Mouse (Mus musculus) thymus, postnatal 10 days (tissue): ENCODE results near the gene Bcat2.

Source experiments
- DNase-seq, 2 experiments: peaks; one replicate each; pipeline ENCODE4 v3.0.0; 2021; ENCODE audit warnings: low spot score in 2 of 2

Gene Bcat2

GRCm38 (mm10) chr7:45587631-45588592, 18.0 kb downstream of the Bcat2 start:
- no peak for DNase-seq

GRCm38 (mm10) chr7:45589173-45589572, 19.2 kb downstream of the Bcat2 start:
- DNase-seq, result peak; percentile 61 to 79

GRCm38 (mm10) chr7:45589898-45590297, 19.9 kb downstream of the Bcat2 start:
- DNase-seq, result no peak

- peak in 1 of 2 experiments; percentile 3 for DNase-seq
Measured at GRCm38 (mm10) chr7:45590874-45591273, 20.9 kb downstream of the Bcat2 start.

- peak in 1 of 2 experiments; percentile 4 for DNase-seq
Measured at GRCm38 (mm10) chr7:45591880-45592279, 21.9 kb downstream of the Bcat2 start.

GRCm38 (mm10) chr7:45593118-45593815, 23.3 kb downstream of the Bcat2 start:
- peak; percentile 38 to 74 for DNase-seq

- peak in 1 of 2 experiments; percentile 2 for DNase-seq
Measured at GRCm38 (mm10) chr7:45595176-45595575, 25.2 kb downstream of the Bcat2 start.

GRCm38 (mm10) chr7:45596107-45596506, 26.2 kb downstream of the Bcat2 start:
- no peak for DNase-seq

GRCm38 (mm10) chr7:45597013-45597412, 27.1 kb downstream of the Bcat2 start:
- DNase-seq, result no peak

- no peak for DNase-seq
Measured at GRCm38 (mm10) chr7:45597527-45597926, 27.6 kb downstream of the Bcat2 start.

GRCm38 (mm10) chr7:45598960-45599879, 29.3 kb downstream of the Bcat2 start:
- DNase-seq, result peak; percentile 74 to 79

GRCm38 (mm10) chr7:45605704-45606289, 35.8 kb downstream of the Bcat2 start:
- DNase-seq, result no peak

GRCm38 (mm10) chr7:45609511-45609910, 39.6 kb downstream of the Bcat2 start:
- DNase-seq, result no peak

GRCm38 (mm10) chr7:45616277-45616676, 46.3 kb downstream of the Bcat2 start:
- no peak for DNase-seq

GRCm38 (mm10) chr7:45617042-45617695, 47.2 kb downstream of the Bcat2 start, which contains the start of gene Fut1:
Gene Fut1 (plus strand): TSS chr7:45617289.
- no peak for DNase-seq

- DNase-seq, result no peak
Measured at GRCm38 (mm10) chr7:45618316-45618715, 48.4 kb downstream of the Bcat2 start.

- no peak for DNase-seq
Measured at GRCm38 (mm10) chr7:45619592-45619991, 49.6 kb downstream of the Bcat2 start.

- DNase-seq, result no peak
Measured at GRCm38 (mm10) chr7:45621443-45621842, 51.5 kb downstream of the Bcat2 start, which contains the start of gene Izumo1. Gene Izumo1 (plus strand): TSS chr7:45621811.

- no peak for DNase-seq
Measured at GRCm38 (mm10) chr7:45623507-45623906, 53.6 kb downstream of the Bcat2 start.

- DNase-seq, result no peak
Measured at GRCm38 (mm10) chr7:45624718-45625117, 54.8 kb downstream of the Bcat2 start.
